Mouse (Mus musculus) forebrain, embryonic 13.5 days (tissue): ENCODE data around the gene Daxx. TPM values are rescaled to one million over a fixed set of nuclear protein-coding genes. Genes with fewer than 3 reads are reported as not detected.

Experiments
- ATAC-seq: fragments of 200-750 bp; cut with Nextera tagmentation; 2 replicates; pipeline ENCODE4 v1.8.0; 2017
- H3K27ac ChIP-seq: fragments of 300-500 bp; sonication (generic); 2 replicates; pipeline ENCODE4 v1.5.1; 2015; ENCODE audit warnings: inconsistent platforms, mild to moderate bottlenecking, moderate library complexity
- H3K27me3 ChIP-seq: fragments of 300-500 bp; sonication (generic); 2 replicates; pipeline ENCODE4 v1.6.1; 2015; ENCODE audit warnings: mild to moderate bottlenecking, inconsistent platforms
- H3K36me3 ChIP-seq: fragments of 300-500 bp; sonication (generic); 2 replicates; pipeline ENCODE4 v1.6.1; 2015; ENCODE audit warnings: mild to moderate bottlenecking, inconsistent platforms; ENCODE audit not compliant: poor library complexity, severe bottlenecking
- H3K4me1 ChIP-seq: fragments of 300-500 bp; sonication (generic); 2 replicates; pipeline ENCODE4 v1.6.1; 2015; ENCODE audit warnings: inconsistent platforms
- H3K4me2 ChIP-seq: fragments of 300-500 bp; sonication (generic); 2 replicates; pipeline ENCODE4 v1.6.1; 2015; ENCODE audit warnings: inconsistent platforms, mild to moderate bottlenecking, moderate library complexity
- H3K4me3 ChIP-seq: fragments of 300-500 bp; sonication (generic); 2 replicates; pipeline ENCODE4 v1.5.1; 2015; ENCODE audit warnings: mild to moderate bottlenecking, inconsistent platforms
- H3K9ac ChIP-seq: fragments of 300-500 bp; sonication (generic); 2 replicates; pipeline ENCODE4 v1.6.1; 2015; ENCODE audit warnings: mild to moderate bottlenecking, inconsistent platforms
- H3K9me3 ChIP-seq: fragments of 300-500 bp; sonication (generic); replicated peaks from 2 replicates; pipeline ENCODE4 v1.6.1; 2016; ENCODE audit warnings: inconsistent platforms
- WGBS: fragments of 180-500 bp; shearing (Covaris S2); methylation state at CpG from one replicate; pipeline ENCODE4 v1.1.7; 2015; 5-methylcytosine and 5-hydroxymethylcytosine counted together
- polyA plus RNA-seq: library from polyadenylated mRNA; unstranded; fragments of >200 nt; fragmentation: Nextera tagmentation; extraction: Ambion mirVana; gene quantifications from 2 replicates; pipeline ENCODE4 v1.2.1, GENCODE M21; 2015

Gene Daxx
- polyA plus RNA-seq, 1 experiment from 2014 or later = 60.7 TPM

- peak overlapping the region; percentile 95 for H3K4me2 ChIP-seq
- no peaks in the 10 kb centered on the region for H3K9me3 ChIP-seq
- under 1% methylated on average over 43 of the region's 44 CpGs for whole genome bisulfite sequencing
- peak overlapping the region; percentile 80 for H3K9ac ChIP-seq
- H3K27me3 ChIP-seq = no peaks in the 10 kb centered on the region
- peaks cover 28% of the 10 kb centered on the region for H3K36me3 ChIP-seq
- H3K27ac ChIP-seq = peak overlapping the region; percentile 84
- no peak for ATAC-seq
- H3K4me1 ChIP-seq = peaks cover 27% of the 10 kb centered on the region
- H3K4me3 ChIP-seq = peak overlapping the region; percentile 88
Observed at GRCm38 (mm10) chr17:33908331-33909076, 710 bp upstream of the Daxx start.

- peak overlapping the region; percentile 95 for H3K4me2 ChIP-seq
- peak overlapping the region; percentile 89 for H3K9ac ChIP-seq
- WGBS = under 1% methylated on average over 14 of the region's 14 CpGs
- H3K4me3 ChIP-seq = peak overlapping the region; percentile 88
- ATAC-seq = no peak
- H3K9me3 ChIP-seq = no peaks in the 10 kb centered on the region
- H3K4me1 ChIP-seq = peaks cover 36% of the 10 kb centered on the region
- H3K27me3 ChIP-seq = no peaks in the 10 kb centered on the region
- H3K27ac ChIP-seq = peak overlapping the region; percentile 84
- H3K36me3 ChIP-seq = peaks cover 40% of the 10 kb centered on the region
Observed at GRCm38 (mm10) chr17:33909869-33910250, 646 bp downstream of the Daxx start.

DNA sequence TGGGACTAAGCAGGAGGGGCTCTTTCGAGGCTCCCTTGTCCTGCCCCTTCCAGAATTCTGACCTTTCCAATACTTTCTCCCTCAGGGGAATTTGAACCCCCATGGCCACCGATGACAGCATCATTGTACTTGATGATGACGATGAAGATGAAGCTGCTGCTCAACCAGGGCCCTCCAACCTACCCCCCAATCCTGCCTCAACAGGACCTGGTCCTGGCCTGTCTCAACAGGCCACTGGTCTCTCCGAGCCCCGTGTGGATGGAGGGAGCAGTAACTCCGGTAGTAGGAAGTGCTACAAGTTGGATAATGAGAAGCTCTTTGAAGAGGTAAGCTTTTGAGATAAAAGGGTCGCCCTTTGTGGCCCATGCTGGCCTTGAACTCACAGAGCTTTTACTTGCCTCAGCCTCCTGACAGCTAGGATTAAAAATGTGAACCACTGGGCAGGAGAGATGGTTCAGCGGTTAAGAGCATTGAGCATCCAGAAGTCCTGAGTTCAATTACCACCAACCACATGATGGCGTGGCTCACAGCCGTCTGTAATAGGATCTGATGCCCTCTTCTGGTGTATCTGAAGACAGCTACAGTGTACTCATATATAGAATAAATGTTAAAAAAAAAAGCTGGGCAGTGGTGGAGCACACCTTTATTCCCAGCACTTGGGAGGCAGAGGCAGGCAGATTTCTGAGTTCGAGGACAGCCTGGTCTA lies 1.3 kb downstream of the Daxx start:
- Histone ChIP-seq H3K4me2 (peak overlapping the region; percentile 95), H3K4me1 (peaks cover 43% of the 10 kb centered on the region), H3K27ac (no peak overlapping the region), H3K4me3 (peak overlapping the region; percentile 88), H3K9me3 (no peaks in the 10 kb centered on the region), H3K9ac (peak overlapping the region; percentile 89), H3K27me3 (no peaks in the 10 kb centered on the region), H3K36me3 (peaks cover 43% of the 10 kb centered on the region)
- no peak for ATAC-seq
- WGBS = 51% methylated on average over 11 of the region's 11 CpGs

DNA sequence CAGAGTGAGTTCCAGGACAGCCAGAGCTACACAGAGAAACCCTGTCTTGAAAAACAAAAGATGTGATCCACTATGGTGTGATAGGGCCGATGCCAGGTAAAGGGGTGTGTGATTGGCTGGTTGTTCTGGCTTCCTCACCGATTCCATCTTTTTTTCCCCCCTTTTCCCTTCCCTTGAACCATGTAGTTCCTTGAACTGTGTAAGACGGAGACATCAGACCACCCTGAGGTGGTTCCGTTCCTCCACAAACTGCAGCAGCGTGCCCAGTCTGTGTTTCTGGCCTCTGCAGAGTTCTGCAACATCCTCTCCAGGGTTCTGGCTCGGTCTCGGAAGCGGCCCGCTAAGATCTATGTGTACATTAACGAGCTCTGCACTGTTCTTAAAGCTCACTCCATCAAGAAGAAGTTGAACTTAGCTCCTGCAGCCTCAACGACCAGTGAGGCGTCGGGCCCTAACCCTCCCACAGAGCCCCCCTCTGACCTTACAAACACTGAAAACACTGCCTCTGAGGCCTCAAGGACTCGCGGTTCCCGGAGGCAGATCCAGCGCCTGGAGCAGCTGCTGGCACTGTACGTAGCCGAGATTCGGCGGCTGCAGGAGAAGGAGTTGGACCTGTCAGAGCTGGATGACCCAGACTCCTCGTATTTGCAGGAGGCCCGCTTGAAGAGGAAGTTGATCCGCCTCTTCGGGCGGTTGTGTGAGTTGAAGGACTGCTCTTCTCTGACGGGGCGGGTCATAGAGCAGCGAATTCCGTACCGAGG lies 2.0 kb downstream of the Daxx start:
- ATAC-seq = no peak
- Histone ChIP-seq H3K36me3 (peaks cover 43% of the 10 kb centered on the region), H3K4me3 (no peak overlapping the region), H3K9ac (no peak overlapping the region), H3K27me3 (no peaks in the 10 kb centered on the region), H3K4me2 (no peak overlapping the region; the same call in 1 of the 2 replicates), H3K4me1 (peaks cover 44% of the 10 kb centered on the region), H3K9me3 (no peaks in the 10 kb centered on the region), H3K27ac (no peak overlapping the region)
- 90% methylated on average over 31 of the region's 31 CpGs for WGBS

DNA sequence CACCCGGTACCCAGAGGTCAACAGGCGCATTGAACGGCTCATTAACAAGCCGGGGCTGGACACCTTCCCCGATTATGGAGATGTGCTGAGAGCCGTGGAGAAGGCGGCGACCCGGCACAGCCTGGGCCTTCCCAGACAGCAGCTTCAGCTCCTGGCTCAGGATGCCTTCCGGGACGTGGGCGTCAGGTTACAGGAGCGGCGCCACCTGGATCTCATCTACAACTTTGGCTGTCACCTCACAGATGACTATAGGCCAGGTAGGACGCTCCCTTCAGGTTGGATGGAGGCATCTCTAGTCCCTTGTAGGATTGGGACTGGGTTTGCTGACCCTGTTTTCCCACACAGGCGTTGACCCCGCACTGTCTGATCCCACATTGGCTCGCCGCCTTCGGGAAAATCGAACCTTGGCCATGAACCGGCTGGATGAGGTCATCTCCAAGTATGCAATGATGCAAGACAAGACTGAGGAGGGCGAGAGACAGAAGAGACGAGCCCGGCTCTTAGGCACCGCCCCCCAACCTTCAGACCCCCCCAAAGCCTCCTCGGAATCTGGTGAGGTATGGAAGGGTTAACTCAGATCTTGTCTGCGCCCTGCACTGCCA lies 2.7 kb downstream of the Daxx start:
- no peak overlapping the region for H3K4me3 ChIP-seq
- no peak overlapping the region for H3K27ac ChIP-seq
- H3K9ac ChIP-seq = no peak overlapping the region
- WGBS = 92% methylated on average over 28 of the region's 28 CpGs
- H3K4me2 ChIP-seq = no peak overlapping the region
- H3K4me1 ChIP-seq = peaks cover 50% of the 10 kb centered on the region
- no peak for ATAC-seq
- H3K9me3 ChIP-seq = no peaks in the 10 kb centered on the region
- H3K27me3 ChIP-seq = no peaks in the 10 kb centered on the region
- peaks cover 43% of the 10 kb centered on the region for H3K36me3 ChIP-seq

DNA sequence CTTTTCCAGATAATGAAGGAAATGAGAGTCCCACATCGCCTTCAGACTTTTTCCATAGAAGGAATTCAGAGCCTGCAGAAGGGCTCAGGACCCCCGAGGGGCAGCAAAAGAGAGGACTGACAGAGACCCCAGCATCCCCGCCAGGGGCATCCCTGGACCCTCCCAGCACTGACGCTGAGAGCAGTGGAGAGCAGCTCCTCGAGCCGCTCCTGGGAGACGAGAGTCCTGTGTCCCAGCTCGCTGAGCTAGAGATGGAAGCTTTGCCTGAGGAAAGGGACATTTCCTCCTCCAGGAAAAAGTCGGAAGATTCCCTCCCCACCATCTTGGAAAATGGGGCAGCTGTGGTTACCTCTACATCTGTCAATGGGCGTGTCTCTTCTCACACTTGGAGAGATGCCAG lies 4.0 kb downstream of the Daxx start:
- Histone ChIP-seq H3K4me1 (peaks cover 47% of the 10 kb centered on the region), H3K36me3 (peaks cover 55% of the 10 kb centered on the region), H3K4me3 (no peak overlapping the region), H3K9me3 (no peaks in the 10 kb centered on the region), H3K27me3 (no peaks in the 10 kb centered on the region), H3K4me2 (no peak overlapping the region), H3K27ac (no peak overlapping the region), H3K9ac (no peak overlapping the region)
- WGBS = 87% methylated on average over 10 of the region's 10 CpGs
- no peak for ATAC-seq

DNA sequence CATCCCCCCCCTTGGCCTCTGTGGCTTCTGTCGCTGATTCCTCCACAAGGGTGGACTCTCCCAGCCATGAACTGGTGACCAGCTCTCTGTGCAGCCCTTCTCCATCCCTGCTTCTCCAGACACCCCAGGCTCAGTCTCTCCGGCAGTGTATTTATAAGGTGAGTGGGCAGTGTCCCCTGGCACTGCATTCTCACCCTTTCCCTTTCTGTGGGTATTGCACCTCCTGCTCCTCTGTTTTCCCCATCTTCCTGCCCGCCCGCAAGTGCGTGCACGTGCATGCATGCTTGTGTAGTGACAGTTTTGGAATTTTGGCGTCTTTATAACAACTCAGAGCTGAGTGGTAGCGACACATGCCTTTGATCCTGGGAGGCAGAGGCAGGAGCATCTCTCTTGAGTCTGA lies 4.7 kb downstream of the Daxx start:
- H3K27me3 ChIP-seq = no peaks in the 10 kb centered on the region
- H3K9me3 ChIP-seq = no peaks in the 10 kb centered on the region
- no peak overlapping the region for H3K27ac ChIP-seq
- 97% methylated on average over 8 of the region's 8 CpGs for WGBS
- no peak overlapping the region for H3K9ac ChIP-seq
- H3K4me3 ChIP-seq = no peak overlapping the region
- H3K4me1 ChIP-seq = peaks cover 50% of the 10 kb centered on the region
- H3K36me3 ChIP-seq = peaks cover 56% of the 10 kb centered on the region
- no peak overlapping the region for H3K4me2 ChIP-seq
- ATAC-seq = no peak

DNA sequence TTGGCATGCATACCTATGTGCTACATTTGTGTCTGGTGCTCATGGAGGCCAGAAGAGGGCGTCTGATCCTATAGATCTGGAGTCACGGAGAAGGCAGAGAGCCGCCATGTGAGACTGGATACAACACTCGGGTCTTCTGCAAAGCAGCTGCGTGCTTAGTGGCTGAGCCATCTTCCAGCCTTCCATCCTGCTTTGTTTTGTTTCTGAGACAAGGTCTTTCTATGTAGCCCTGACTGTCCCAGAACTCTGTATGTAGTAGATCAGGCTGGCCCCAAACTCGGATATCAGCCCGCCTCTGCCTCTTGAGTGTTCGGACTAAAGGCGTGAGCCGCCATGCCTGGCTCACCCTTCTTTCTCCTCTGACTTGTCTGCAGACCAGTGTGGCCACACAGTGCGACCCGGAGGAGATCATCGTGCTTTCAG lies 5.8 kb downstream of the Daxx start:
- Histone ChIP-seq H3K4me1 (peaks cover 59% of the 10 kb centered on the region), H3K36me3 (peaks cover 56% of the 10 kb centered on the region), H3K4me2 (peak overlapping the region; percentile 63), H3K9me3 (no peaks in the 10 kb centered on the region), H3K27ac (peak overlapping the region; percentile 78; the same call in 1 of the 2 replicates), H3K9ac (0 out of 2 replicates have a peak overlapping the region, but pooled peaks have one; percentile 62), H3K4me3 (peak overlapping the region; percentile 54), H3K27me3 (no peaks in the 10 kb centered on the region)
- WGBS = 62% methylated on average over 13 of the region's 13 CpGs
- ATAC-seq = no peak

DNA sequence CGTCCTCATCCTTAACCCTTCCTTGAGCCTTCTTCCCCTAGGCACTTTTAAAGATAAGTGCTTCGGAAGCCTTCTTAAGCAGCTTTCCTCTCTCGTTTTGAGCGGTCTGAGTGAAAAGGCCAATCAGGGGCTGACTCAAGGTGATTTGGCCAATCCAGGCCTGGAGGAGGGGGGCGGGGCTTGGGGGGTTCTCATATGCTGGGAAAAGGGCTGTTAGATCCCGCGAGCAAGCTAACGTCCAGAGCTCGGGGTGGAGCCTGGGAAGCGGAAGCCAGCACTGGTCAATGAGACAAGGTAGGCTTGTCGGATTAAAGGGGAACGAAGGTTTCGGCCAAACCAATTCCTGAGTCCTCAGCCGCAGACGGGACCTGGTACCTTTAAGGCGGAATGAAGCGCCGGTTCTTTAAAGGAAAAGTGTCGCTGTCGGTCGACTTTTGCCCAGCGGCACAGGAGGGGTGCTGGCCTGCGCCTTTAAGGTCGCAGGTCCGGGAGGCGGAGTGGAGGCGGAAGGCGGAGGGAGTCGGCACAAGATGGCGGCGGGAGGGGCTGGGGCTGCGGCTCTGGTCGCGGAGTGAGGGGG lies 6.5 kb downstream of the Daxx start, which contains the start of the genes Tapbp and Zbtb22:
Gene Tapbp (plus strand): TSS at position 229 of the 580 bp plus-strand sequence.
Gene Zbtb22 (plus strand): TSS at position 234 of the 580 bp plus-strand sequence.
- Histone ChIP-seq H3K9ac (peak within 1 kb of the TSS; percentile 62), H3K4me1 (peaks cover 59% of the 10 kb centered on the region), H3K4me3 (peak within 1 kb of the TSS; percentile 54), H3K9me3 (no peaks in the 10 kb centered on the region), H3K27me3 (no peaks in the 10 kb centered on the region), H3K4me2 (peak within 1 kb of the TSS; percentile 63), H3K27ac (peak within 1 kb of the TSS; percentile 78), H3K36me3 (peaks cover 54% of the 10 kb centered on the region)
- peak; percentile 91 for ATAC-seq
- WGBS = 2% methylated on average over 30 of the region's 34 CpGs

DNA sequence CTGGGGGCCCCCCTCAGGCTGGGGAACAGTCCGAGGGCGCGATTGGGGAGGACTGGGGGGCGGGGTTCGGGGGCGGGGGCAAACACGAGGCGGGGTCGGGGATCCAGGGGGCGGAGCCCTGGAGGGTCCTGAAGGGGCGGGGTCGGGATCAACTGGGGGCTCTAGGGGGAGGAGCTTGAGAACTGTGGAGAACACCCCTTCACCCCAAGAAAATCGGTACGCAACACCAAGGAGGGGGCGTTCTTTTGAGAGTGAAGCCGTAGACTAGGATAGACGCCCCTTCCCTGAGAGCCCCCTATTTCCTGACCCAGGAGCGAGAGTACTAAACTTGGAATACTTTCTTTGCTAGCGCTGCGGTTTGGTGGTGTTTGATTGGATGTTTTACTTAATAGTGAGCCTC lies 7.1 kb downstream of the Daxx start:
- Histone ChIP-seq H3K36me3 (peaks cover 48% of the 10 kb centered on the region), H3K4me1 (peaks cover 61% of the 10 kb centered on the region), H3K27me3 (no peaks in the 10 kb centered on the region), H3K9me3 (no peaks in the 10 kb centered on the region), H3K27ac (peak overlapping the region; percentile 78), H3K9ac (peak overlapping the region; percentile 62), H3K4me3 (peak overlapping the region; percentile 54), H3K4me2 (peak overlapping the region; percentile 63)
- 0% methylated on average over 16 of the region's 20 CpGs for WGBS
- ATAC-seq = peak; percentile 40
